Mouse (Mus musculus) testis, adult 2 months (tissue): ENCODE results near the gene Zmiz1. TPM values are rescaled to one million over a fixed set of nuclear protein-coding genes. Genes with fewer than 3 reads are reported as not detected.

Experiments
- H3K27ac ChIP-seq: fragments of 200-500 bp; 2 replicates; pipeline ENCODE4 v1.5.1; 2012; ENCODE audit warnings: low read depth, low read length; ENCODE audit not compliant: control insufficient read depth, insufficient read depth
- H3K27me3 ChIP-seq: fragments of 200-500 bp; 2 replicates; pipeline ENCODE4 v1.6.1; 2012; ENCODE audit warnings: mild to moderate bottlenecking, low read length, moderate library complexity; ENCODE audit not compliant: control insufficient read depth, insufficient read depth
- H3K36me3 ChIP-seq: fragments of 200-500 bp; 2 replicates; pipeline ENCODE4 v1.6.1; 2012; ENCODE audit warnings: mild to moderate bottlenecking, low read length; ENCODE audit not compliant: control insufficient read depth, insufficient read depth
- H3K4me1 ChIP-seq: fragments of 200-500 bp; 2 replicates; pipeline ENCODE4 v1.6.1; 2012; ENCODE audit warnings: low read length; ENCODE audit not compliant: control insufficient read depth, insufficient read depth
- H3K4me3 ChIP-seq: fragments of 200-500 bp; 2 replicates; pipeline ENCODE4 v1.5.1; 2012; ENCODE audit warnings: low read depth, mild to moderate bottlenecking, low read length, moderate library complexity, mixed read lengths; ENCODE audit not compliant: control insufficient read depth
- CTCF ChIP-seq: fragments of 200-500 bp; IDR thresholded peaks from 2 replicates; pipeline ENCODE4 v1.5.1; 2012; ENCODE audit warnings: low read depth, mild to moderate bottlenecking, inconsistent platforms, low read length, moderate library complexity; ENCODE audit not compliant: control insufficient read depth, insufficient read depth, insufficient replicate concordance
- POLR2A ChIP-seq: fragments of 200-500 bp; IDR thresholded peaks from 2 replicates; pipeline ENCODE4 v1.6.1; 2012; ENCODE audit warnings: low read depth, mild to moderate bottlenecking, inconsistent platforms, low read length, moderate library complexity; ENCODE audit not compliant: control insufficient read depth
- polyA plus RNA-seq: library from polyadenylated mRNA; depleted of rRNA; stranded (reverse); fragments of >200 nt; gene quantifications from 2 replicates; pipeline ENCODE4 v1.2.3, GENCODE M21; 2012

The Zmiz1 gene
- polyA plus RNA-seq, 1 experiment: 9.1 TPM

- Histone ChIP-seq H3K4me3 (no peak overlapping the region), H3K27ac (no peak overlapping the region), H3K36me3 (no peaks in the 10 kb centered on the region), H3K4me1 (peaks cover 3% of the 10 kb centered on the region), H3K27me3 (no peaks in the 10 kb centered on the region)
- no peak for TF ChIP-seq CTCF
- TF ChIP-seq POLR2A: no peak
These were observed 91.2 kb downstream of the Zmiz1 start for GRCm38 (mm10) chr14:25549871-25550840.

GRCm38 (mm10) chr14:25551731-25552130 is 92.7 kb downstream of the Zmiz1 start:
- H3K27me3 ChIP-seq: no peaks in the 10 kb centered on the region
- H3K27ac ChIP-seq: no peak overlapping the region
- H3K4me3 ChIP-seq: no peak overlapping the region
- H3K36me3 ChIP-seq: no peaks in the 10 kb centered on the region
- peaks cover 3% of the 10 kb centered on the region for H3K4me1 ChIP-seq
- TF ChIP-seq CTCF (no peak), POLR2A (no peak)

GRCm38 (mm10) chr14:25553382-25553781 is 94.4 kb downstream of the Zmiz1 start:
- no peaks in the 10 kb centered on the region for H3K36me3 ChIP-seq
- no peak overlapping the region for H3K4me3 ChIP-seq

GRCm38 (mm10) chr14:25554781-25555180 is 95.8 kb downstream of the Zmiz1 start:
- Histone ChIP-seq H3K4me3 (no peak overlapping the region), H3K27ac (no peak overlapping the region), H3K4me1 (no peaks in the 10 kb centered on the region; the same call in 1 of the 2 replicates), H3K36me3 (no peaks in the 10 kb centered on the region), H3K27me3 (no peaks in the 10 kb centered on the region)
- TF ChIP-seq POLR2A: no peak
- no peak for TF ChIP-seq CTCF

More at GRCm38 (mm10) chr14:25553382-25553781, 94.4 kb downstream of the Zmiz1 start:
- H3K27ac ChIP-seq: no peak overlapping the region
- H3K27me3 ChIP-seq: no peaks in the 10 kb centered on the region
- no peaks in the 10 kb centered on the region; the same call in 1 of the 2 replicates for H3K4me1 ChIP-seq
- TF ChIP-seq POLR2A (no peak), CTCF (no peak)

- Histone ChIP-seq H3K36me3 (no peaks in the 10 kb centered on the region), H3K4me1 (no peaks in the 10 kb centered on the region; the same call in 1 of the 2 replicates), H3K4me3 (no peak overlapping the region), H3K27ac (no peak overlapping the region), H3K27me3 (no peaks in the 10 kb centered on the region)
- no peak for TF ChIP-seq POLR2A
These were observed 96.4 kb downstream of the Zmiz1 start for GRCm38 (mm10) chr14:25555291-25555781.

- H3K36me3 ChIP-seq: no peaks in the 10 kb centered on the region
- H3K27ac ChIP-seq: no peak overlapping the region
- H3K4me1 ChIP-seq: no peaks in the 10 kb centered on the region; the same call in 1 of the 2 replicates
- no peak overlapping the region for H3K4me3 ChIP-seq
- no peak for TF ChIP-seq POLR2A
- no peak for TF ChIP-seq CTCF
- no peaks in the 10 kb centered on the region for H3K27me3 ChIP-seq
These were observed 96.9 kb downstream of the Zmiz1 start for GRCm38 (mm10) chr14:25555848-25556247.

- no peaks in the 10 kb centered on the region; the same call in 1 of the 2 replicates for H3K4me1 ChIP-seq
- no peak overlapping the region for H3K27ac ChIP-seq
- TF ChIP-seq POLR2A (no peak), CTCF (no peak)
- H3K36me3 ChIP-seq: no peaks in the 10 kb centered on the region
- H3K4me3 ChIP-seq: no peak overlapping the region
- no peaks in the 10 kb centered on the region for H3K27me3 ChIP-seq
These were observed 98.0 kb downstream of the Zmiz1 start for GRCm38 (mm10) chr14:25557014-25557413.
